Mouse (Mus musculus) megakaryocyte, adult 5-6 weeks (primary cell): Measurements from ENCODE around the gene Atrnl1. TPM values are rescaled to one million over a fixed set of nuclear protein-coding genes. Genes with fewer than 3 reads are reported as not detected.
"Not testable (repeated sequence)": the region's sequence is repeated elsewhere in the genome, so short reads cannot be mapped to it uniquely, and the experiment has no call there.

Experiments used
- ATAC-seq: 2 replicates; pipeline ENCODE4 v1.8.0; 2016; ENCODE audit warnings: mild to moderate bottlenecking, inconsistent platforms; ENCODE audit not compliant: poor library complexity, severe bottlenecking
- total RNA-seq, 2 experiments: library from RNA; stranded (forward) in 1 of 2; stranded (reverse) in 1 of 2; fragments of 153-499, 151-499 nt in 1 of 2; fragments of 221-1000, 200-1000 nt in 1 of 2; gene quantifications; 2 replicates each; pipeline versions ENCODE4 v1.2.3 to v1.2.4; 2015 to 2017

Gene Atrnl1
- total RNA-seq, 2 experiments from 2014 or later = 29.6 to 39.2 TPM

GRCm38 (mm10) chr19:58018698-58019097 is 407.9 kb downstream of the Atrnl1 start:
- no peak for ATAC-seq

GRCm38 (mm10) chr19:58021514-58022284 is 410.9 kb downstream of the Atrnl1 start:
- no peak for ATAC-seq

- ATAC-seq = no peak
Observed at GRCm38 (mm10) chr19:58023216-58023825, 412.5 kb downstream of the Atrnl1 start.

GRCm38 (mm10) chr19:58025053-58025452 is 414.2 kb downstream of the Atrnl1 start:
- no peak for ATAC-seq

GRCm38 (mm10) chr19:58029661-58030060 is 418.8 kb downstream of the Atrnl1 start:
- no peak for ATAC-seq

GRCm38 (mm10) chr19:58033241-58033640 is 422.4 kb downstream of the Atrnl1 start:
- ATAC-seq = no peak

GRCm38 (mm10) chr19:58036166-58036565 is 425.3 kb downstream of the Atrnl1 start:
- ATAC-seq = no peak

GRCm38 (mm10) chr19:58043120-58043519 is 432.3 kb downstream of the Atrnl1 start:
- no peak for ATAC-seq

- no peak for ATAC-seq
Observed at GRCm38 (mm10) chr19:58043550-58043949, 432.7 kb downstream of the Atrnl1 start.

GRCm38 (mm10) chr19:58044816-58045215 is 434.0 kb downstream of the Atrnl1 start:
- ATAC-seq = no peak

GRCm38 (mm10) chr19:58046656-58047055 is 435.8 kb downstream of the Atrnl1 start:
- ATAC-seq = no peak

- ATAC-seq = not testable (repeated sequence)
Observed at GRCm38 (mm10) chr19:58050410-58050809, 439.6 kb downstream of the Atrnl1 start.

GRCm38 (mm10) chr19:58050986-58051385 is 440.2 kb downstream of the Atrnl1 start:
- no peak for ATAC-seq

GRCm38 (mm10) chr19:58051905-58052304 is 441.1 kb downstream of the Atrnl1 start:
- no peak for ATAC-seq

- no peak for ATAC-seq
Observed at GRCm38 (mm10) chr19:58052444-58053135, 441.8 kb downstream of the Atrnl1 start.

- no peak for ATAC-seq
Observed at GRCm38 (mm10) chr19:58059719-58060118, 448.9 kb downstream of the Atrnl1 start.

- no peak for ATAC-seq
Observed at GRCm38 (mm10) chr19:58060199-58060853, 449.5 kb downstream of the Atrnl1 start.

GRCm38 (mm10) chr19:58060854-58061358 is 450.1 kb downstream of the Atrnl1 start:
- no peak for ATAC-seq

- ATAC-seq = no peak
Observed at GRCm38 (mm10) chr19:58061933-58062332, 451.1 kb downstream of the Atrnl1 start.

- no peak for ATAC-seq
Observed at GRCm38 (mm10) chr19:58063541-58063940, 452.7 kb downstream of the Atrnl1 start.
